ENCODE assay signal across 33 mouse cellular contexts in genomic region chr8:13113232-13113631, GRCm38 (mm10). TPM values are rescaled to one million over a fixed set of nuclear protein-coding genes. Genes with fewer than 3 reads are reported as not detected.
"Had no signal": no experiment of that assay in that cellular context is flagged by ENCODE, and none has a peak within 500 bp of the region (broad histone marks: within the 10 kb centered on the region; RNA-seq: fewer than 3 reads in every experiment).

No protein-coding gene starts in this region.

- ATAC-seq: hindbrain, embryonic 16.5 days; inflammation-experienced regulatory T-cells, adult 6 months; intestine, embryonic 15.5 days; intestine, postnatal 0 days had no signal

- H3K4me3 ChIP-seq: heart, adult 2 months; heart, embryonic 13.5 days; heart, embryonic 15.5 days; hindbrain, embryonic 10.5 days; hindbrain, embryonic 12.5 days; intestine, embryonic 15.5 days; layer of hippocampus, adult 2 months; left cerebral cortex, adult 2 months; limb, embryonic 10.5 days; limb, embryonic 12.5 days had no signal

- H3K9me3 ChIP-seq: heart, embryonic 13.5 days; heart, embryonic 15.5 days; hindbrain, embryonic 10.5 days; hindbrain, embryonic 12.5 days; intestine, embryonic 15.5 days; limb, embryonic 10.5 days; limb, embryonic 12.5 days had no signal

- DNase-seq: gastrocnemius, postnatal 10 days; gastrocnemius, postnatal 25 days; heart, adult 11 months; heart, adult 2 months; heart, postnatal 14 days; heart, postnatal 36 days; kidney, adult 18-20 months; kidney, adult 8-10 months; kidney, postnatal 10 days; kidney, postnatal 25 days; kidney, postnatal 4 days; liver had no signal

- H3K27me3 ChIP-seq: heart, embryonic 13.5 days; heart, embryonic 15.5 days; hindbrain, embryonic 12.5 days; intestine, embryonic 15.5 days; limb, embryonic 12.5 days had no signal

- H3K4me2 ChIP-seq: heart, embryonic 11.5 days; heart, embryonic 13.5 days; heart, embryonic 15.5 days; hindbrain, embryonic 12.5 days; hindbrain, embryonic 14.5 days; intestine, embryonic 15.5 days; limb, embryonic 12.5 days; liver, embryonic 11.5 days had no signal

- H3K4me1 ChIP-seq: limb, embryonic 12.5 days had no signal

- H3K27ac ChIP-seq: heart, adult 2 months; heart, embryonic 13.5 days; heart, embryonic 15.5 days; hindbrain, embryonic 10.5 days; hindbrain, embryonic 12.5 days; hindbrain, embryonic 14.5 days; intestine, embryonic 15.5 days; layer of hippocampus, adult 2 months; left cerebral cortex, adult 2 months; limb, embryonic 10.5 days; limb, embryonic 12.5 days; liver, embryonic 14.5 days had no signal

- H3K9ac ChIP-seq: heart, embryonic 13.5 days; heart, embryonic 15.5 days; hindbrain, embryonic 12.5 days; hindbrain, embryonic 14.5 days; intestine, embryonic 15.5 days; limb, embryonic 12.5 days; liver, embryonic 14.5 days had no signal

RNA-seq across cellular contexts. Expression of gene Proz, which starts 52.5 kb away (rescaled TPM):
- total RNA-seq: gastrocnemius, adult 18-20 months; gastrocnemius, postnatal 25 days; heart, adult 2 months; heart, postnatal 14 days; heart, postnatal 36 days; layer of hippocampus, adult 2 months; layer of hippocampus, postnatal 10 days; layer of hippocampus, postnatal 25 days; left cerebral cortex, adult 2 months; left cerebral cortex, postnatal 14 days; left cerebral cortex, postnatal 36 days had no signal
- polyA plus RNA-seq: heart, adult 2 months had no signal
